Mouse (Mus musculus): ENCODE results near the gene Mtg2. TPM values are rescaled to one million over a fixed set of nuclear protein-coding genes. Genes with fewer than 3 reads are reported as not detected.

Mtg2 gene
- 8.4 and 8.8 TPM in 2 replicates for polyA plus RNA-seq (2012; rRNA removed)

GRCm38 (mm10) chr2:180070481-180071453 lies at the start of gene Mtg2:
TSS of gene Mtg2 (plus strand) at chr2:180070588.

GRCm38 (mm10) chr2:180024401-180025098 lies 45.8 kb upstream of the Mtg2 start, which contains the start of gene Lsm14b:
TSS of gene Lsm14b (plus strand) at chr2:180024987.

GRCm38 (mm10) chr2:180042256-180042857 lies 28.0 kb upstream of the Mtg2 start, which contains the start of the genes Psma7 and Ss18l1:
TSS of gene Psma7 (minus strand) at chr2:180042433.
TSS of gene Ss18l1 (plus strand) at chr2:180042509.

GRCm38 (mm10) chr2:180103978-180104658 lies 33.7 kb downstream of the Mtg2 start, which contains the start of gene Hrh3:
TSS of gene Hrh3 (minus strand) at chr2:180104488.

GRCm38 (mm10) chr2:180118661-180119438 lies 48.5 kb downstream of the Mtg2 start, which contains the start of gene Osbpl2:
TSS of gene Osbpl2 (plus strand) at chr2:180119306.

Other genes with a start within 250 kb of the Mtg2 start
- gene Taf4, start 93.9 kb upstream of the Mtg2 start, polyA plus RNA-seq (2012; rRNA removed), result 4.5 and 6.1 TPM in 2 replicates
- 10.6 and 11.5 TPM in 2 replicates for gene Lsm14b, start 45.6 kb upstream of the Mtg2 start, polyA plus RNA-seq (2012; rRNA removed)
- gene Psma7, start 28.2 kb upstream of the Mtg2 start, polyA plus RNA-seq (2012; rRNA removed), result 154 and 167 TPM in 2 replicates
- gene Ss18l1, start 28.1 kb upstream of the Mtg2 start, polyA plus RNA-seq (2012; rRNA removed), result 1.1 TPM in 2 replicates
- gene Hrh3, start 33.9 kb downstream of the Mtg2 start, polyA plus RNA-seq (2012; rRNA removed), result not detected in 2 replicates
- gene Osbpl2, start 48.7 kb downstream of the Mtg2 start, polyA plus RNA-seq (2012; rRNA removed), result 4.9 and 5.1 TPM in 2 replicates
- 43.6 and 50.1 TPM in 2 replicates for gene Adrm1, start 100.9 kb downstream of the Mtg2 start, polyA plus RNA-seq (2012; rRNA removed)
- gene Lama5, start 155.3 kb downstream of the Mtg2 start, polyA plus RNA-seq (2012; rRNA removed), result 2.6 and 2.8 TPM in 2 replicates
- 1,826 and 1,865 TPM in 2 replicates for gene Rps21, start 186.8 kb downstream of the Mtg2 start, polyA plus RNA-seq (2012; rRNA removed)
- 4.7 and 5.6 TPM in 2 replicates for gene Cables2, start 202.9 kb downstream of the Mtg2 start, polyA plus RNA-seq (2012; rRNA removed)
- not detected in 2 replicates for gene Rbbp8nl, start 219.3 kb downstream of the Mtg2 start, polyA plus RNA-seq (2012; rRNA removed)